Mouse (Mus musculus): ENCODE results near the gene Ago1. TPM values are rescaled to one million over a fixed set of nuclear protein-coding genes. Genes with fewer than 3 reads are reported as not detected.

Gene Ago1
- total and polyA plus RNA-seq, 3 experiments = 5.4 to 312 (median 15.4) TPM

- no peak for DNase-seq (ENCODE audit: low read depth, low spot score)
- Histone ChIP-seq H3K27me3 (ENCODE audit: control insufficient read depth in 1 of 2, insufficient read depth in 2 of 2, low read length in 2 of 2) (no peaks in the 10 kb centered on the region), H3K79me2 (ENCODE audit: control insufficient read depth, insufficient read depth, low read length, poor library complexity) (peaks cover 11% of the 10 kb centered on the region), H3K36me3 (ENCODE audit: control insufficient read depth in 1 of 2, insufficient read depth in 2 of 2, low read length in 2 of 2) (peaks cover 0 to 12% of the 10 kb centered on the region in 2 experiments; a peak in 2 of 4 replicates), H3K27ac (ENCODE audit: control insufficient read depth, low read depth, low read length) (no peak overlapping the region), H3K4me3 (ENCODE audit: control insufficient read depth in 1 of 2, insufficient read depth in 1 of 2, low read depth in 2 of 2, low read length in 2 of 2) (no peak overlapping the region), H3K9ac (ENCODE audit: control insufficient read depth, low read depth, low read length, poor library complexity, severe bottlenecking) (no peak overlapping the region), H3K9me3 (replicated peaks; ENCODE audit: insufficient read depth, low read length) (no peaks in the 10 kb centered on the region), H3K4me1 (ENCODE audit: control insufficient read depth in 1 of 2, insufficient read depth in 2 of 2, low read length in 2 of 2) (peaks cover 5 to 6% of the 10 kb centered on the region in 2 experiments)
- no peak for TF ChIP-seq E2F4 (IDR thresholded peaks at IDR 0.05; ENCODE audit: borderline replicate concordance, low read depth, low read length)
- no peak for TF ChIP-seq POLR2AphosphoS5 (IDR thresholded peaks at IDR 0.05; ENCODE audit: borderline replicate concordance, low read depth, low read length)
- TF ChIP-seq TAL1 (IDR thresholded peaks at IDR 0.05; ENCODE audit: low read length) = no peak
- TF ChIP-seq CHD1 (IDR thresholded peaks at IDR 0.05; ENCODE audit: low read depth, low read length) = no peak
- no peak for TF ChIP-seq KAT2A (conservative IDR thresholded peaks at IDR 0.05; ENCODE audit: low read depth, low read length)
- no peak for TF ChIP-seq MYB (IDR thresholded peaks at IDR 0.05; ENCODE audit: low read depth, low read length)
- TF ChIP-seq ZKSCAN1 (IDR thresholded peaks at IDR 0.05; ENCODE audit: low read depth, low read length) = no peak
- TF ChIP-seq ELF1 (IDR thresholded peaks at IDR 0.05; ENCODE audit: low read depth, low read length) = no peak
- TF ChIP-seq TCF12 (IDR thresholded peaks at IDR 0.05; ENCODE audit: low read depth, low read length) = no peak
- TF ChIP-seq MAX (IDR thresholded peaks at IDR 0.05; ENCODE audit: low read length) = no peak
Measured at GRCm38 (mm10) chr4:126423866-126424265, 44.5 kb downstream of the Ago1 start.

GRCm38 (mm10) chr4:126415707-126416106 is 52.7 kb downstream of the Ago1 start:
- Histone ChIP-seq H3K4me3 (ENCODE audit: control insufficient read depth in 1 of 2, insufficient read depth in 1 of 2, low read depth in 2 of 2, low read length in 2 of 2) (no peak overlapping the region), H3K9ac (ENCODE audit: control insufficient read depth, low read depth, low read length, poor library complexity, severe bottlenecking) (no peak overlapping the region), H3K36me3 (ENCODE audit: control insufficient read depth in 1 of 2, insufficient read depth in 2 of 2, low read length in 2 of 2) (peaks cover 0 to 4% of the 10 kb centered on the region in 2 experiments; a peak in 2 of 4 replicates), H3K4me1 (ENCODE audit: control insufficient read depth in 1 of 2, insufficient read depth in 2 of 2, low read length in 2 of 2) (no peaks in the 10 kb centered on the region), H3K27ac (ENCODE audit: control insufficient read depth, low read depth, low read length) (no peak overlapping the region), H3K79me2 (ENCODE audit: control insufficient read depth, insufficient read depth, low read length, poor library complexity) (no peaks in the 10 kb centered on the region), H3K9me3 (replicated peaks; ENCODE audit: insufficient read depth, low read length) (no peaks in the 10 kb centered on the region), H3K27me3 (ENCODE audit: control insufficient read depth in 1 of 2, insufficient read depth in 2 of 2, low read length in 2 of 2) (no peaks in the 10 kb centered on the region)
- TF ChIP-seq HCFC1 (IDR thresholded peaks at IDR 0.05; ENCODE audit: low read depth, low read length) (no peak), NELFE (IDR thresholded peaks at IDR 0.05; ENCODE audit: low read depth, low read length) (no peak), ETS1 (IDR thresholded peaks at IDR 0.05; ENCODE audit: low read depth, low read length) (no peak), SMC3 (IDR thresholded peaks at IDR 0.05; ENCODE audit: low read depth, low read length) (no peak), BHLHE40 (IDR thresholded peaks at IDR 0.05; ENCODE audit: borderline replicate concordance, low read depth, low read length) (no peak), GATA1 (IDR thresholded peaks at IDR 0.05; ENCODE audit: low read depth, low read length) (no peak), POLR2AphosphoS5 (IDR thresholded peaks at IDR 0.05; ENCODE audit: borderline replicate concordance, low read depth, low read length) (no peak), CHD2 (IDR thresholded peaks at IDR 0.05; ENCODE audit: low read length) (no peak), ELF1 (IDR thresholded peaks at IDR 0.05; ENCODE audit: low read depth, low read length) (no peak), ZMIZ1 (IDR thresholded peaks at IDR 0.05; ENCODE audit: low read depth, low read length) (no peak), CHD1 (IDR thresholded peaks at IDR 0.05; ENCODE audit: low read depth, low read length) (no peak), MAZ (IDR thresholded peaks at IDR 0.05; ENCODE audit: low read depth, low read length) (no peak), USF2 (IDR thresholded peaks at IDR 0.05; ENCODE audit: borderline replicate concordance in 1 of 2, insufficient read depth in 1 of 2, low read depth in 1 of 2, low read length in 2 of 2) (no peak), TBP (IDR thresholded peaks at IDR 0.05; ENCODE audit: low read depth, low read length) (no peak), MAFK (IDR thresholded peaks at IDR 0.05; ENCODE audit: borderline replicate concordance, low read depth, low read length) (no peak), MYB (IDR thresholded peaks at IDR 0.05; ENCODE audit: low read depth, low read length) (no peak), TCF12 (IDR thresholded peaks at IDR 0.05; ENCODE audit: low read depth, low read length) (no peak), JUND (IDR thresholded peaks at IDR 0.05; ENCODE audit: low read depth, low read length) (no peak)
- DNase-seq (ENCODE audit: low read depth, low spot score) = no peak
